Mouse (Mus musculus): ENCODE results near the gene Gm9958. TPM values are rescaled to one million over a fixed set of nuclear protein-coding genes. Genes with fewer than 3 reads are reported as not detected.
A peak's percentile ranks its signal among the peaks of the same experiment; 100 is the strongest.

Gm9958 gene
- polyA plus RNA-seq (2012), result 0.06 TPM in 1 of 2 replicates, not detected in the other

DNA sequence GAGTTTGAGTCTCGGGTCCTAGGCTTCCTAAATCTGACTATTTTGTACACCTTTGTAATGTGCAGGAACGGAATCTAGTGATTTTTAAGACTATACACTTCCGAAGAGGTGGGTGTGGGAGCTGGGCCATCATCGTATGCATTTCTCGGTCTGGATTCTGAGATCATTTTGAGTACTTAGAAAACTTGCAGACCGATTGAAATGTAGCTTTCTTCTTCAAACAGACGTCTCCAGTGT lies at the start of gene Gm9958:
Gene Gm9958 (plus strand): TSS at position 138 of the 237 bp plus-strand sequence.
- Histone ChIP-seq H3K4me1 (ENCODE audit: control insufficient read depth) (peaks cover 24% of the 10 kb centered on the region), H3K9me3 (ENCODE audit: control insufficient read depth, low read length) (no peaks in the 10 kb centered on the region)
- TF ChIP-seq TAL1 (IDR thresholded peaks at IDR 0.05; ENCODE audit: low read length) (no peak), GATA1 (IDR thresholded peaks at IDR 0.05; ENCODE audit: low read length) (no peak)

DNA sequence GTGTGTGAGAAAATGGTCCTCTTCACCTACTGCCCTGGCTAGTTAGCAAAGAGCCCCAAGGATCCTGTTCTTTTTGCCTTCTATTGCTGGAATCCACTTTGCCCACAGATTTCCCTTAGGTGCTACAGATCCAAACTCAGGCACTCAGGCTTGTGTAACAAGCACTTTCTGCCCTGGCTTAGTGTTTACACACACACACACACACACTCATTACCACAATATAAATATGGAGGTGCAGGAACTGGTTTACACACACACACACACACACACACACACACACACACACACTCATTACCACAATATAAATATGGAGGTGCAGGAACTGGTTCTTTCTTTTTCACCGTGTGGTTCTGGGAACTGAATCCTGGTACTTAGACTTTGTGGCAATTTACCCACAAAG lies 35.9 kb upstream of the Gm9958 start:
- TF ChIP-seq TAL1 (IDR thresholded peaks at IDR 0.05; ENCODE audit: low read length) (no peak), GATA1 (IDR thresholded peaks at IDR 0.05; ENCODE audit: low read length) (no peak)
- Histone ChIP-seq H3K27me3 (ENCODE audit: control insufficient read depth) (no peaks in the 10 kb centered on the region), H3K4me3 (replicated peaks) (no peak overlapping the region), H3K4me1 (ENCODE audit: control insufficient read depth) (peaks cover 2% of the 10 kb centered on the region), H3K9me3 (ENCODE audit: control insufficient read depth, low read length) (no peaks in the 10 kb centered on the region), H3K36me3 (ENCODE audit: control insufficient read depth) (no peaks in the 10 kb centered on the region; the same call in 1 of the 2 replicates)

More for the DNA sequence above, at the start of gene Gm9958:
- Histone ChIP-seq H3K36me3 (ENCODE audit: control insufficient read depth) (peaks cover 16% of the 10 kb centered on the region), H3K4me3 (replicated peaks) (peak within 1 kb of the TSS; percentile 100), H3K27me3 (ENCODE audit: control insufficient read depth) (no peaks in the 10 kb centered on the region)

DNA sequence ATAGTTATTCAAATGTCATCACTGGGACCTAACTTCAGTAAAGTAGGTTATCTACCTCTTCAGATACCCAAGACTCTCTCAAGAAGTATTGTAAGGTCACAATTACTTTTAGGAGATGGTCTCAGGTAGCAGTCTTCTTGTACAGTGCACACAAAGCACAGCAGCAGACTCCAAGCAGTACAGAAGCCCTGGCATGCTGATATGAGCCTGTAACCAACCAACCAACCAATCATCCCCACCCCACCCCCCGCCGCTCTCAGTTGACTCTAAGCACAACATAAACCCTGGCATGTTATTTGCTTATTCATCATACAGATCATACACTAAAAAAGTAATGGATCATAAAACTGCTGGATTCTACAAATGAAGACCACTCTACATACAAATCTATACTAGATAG lies 34.5 kb upstream of the Gm9958 start:
- no peaks in the 10 kb centered on the region for H3K9me3 ChIP-seq (ENCODE audit: control insufficient read depth, low read length)
- H3K4me3 ChIP-seq (replicated peaks), result no peak overlapping the region
- H3K4me1 ChIP-seq (ENCODE audit: control insufficient read depth), result peaks cover 2% of the 10 kb centered on the region
- H3K36me3 ChIP-seq (ENCODE audit: control insufficient read depth), result no peaks in the 10 kb centered on the region; the same call in 1 of the 2 replicates
- no peak for TF ChIP-seq TAL1 (IDR thresholded peaks at IDR 0.05; ENCODE audit: low read length)
- no peak for TF ChIP-seq GATA1 (IDR thresholded peaks at IDR 0.05; ENCODE audit: low read length)
- H3K27me3 ChIP-seq (ENCODE audit: control insufficient read depth), result no peaks in the 10 kb centered on the region

DNA sequence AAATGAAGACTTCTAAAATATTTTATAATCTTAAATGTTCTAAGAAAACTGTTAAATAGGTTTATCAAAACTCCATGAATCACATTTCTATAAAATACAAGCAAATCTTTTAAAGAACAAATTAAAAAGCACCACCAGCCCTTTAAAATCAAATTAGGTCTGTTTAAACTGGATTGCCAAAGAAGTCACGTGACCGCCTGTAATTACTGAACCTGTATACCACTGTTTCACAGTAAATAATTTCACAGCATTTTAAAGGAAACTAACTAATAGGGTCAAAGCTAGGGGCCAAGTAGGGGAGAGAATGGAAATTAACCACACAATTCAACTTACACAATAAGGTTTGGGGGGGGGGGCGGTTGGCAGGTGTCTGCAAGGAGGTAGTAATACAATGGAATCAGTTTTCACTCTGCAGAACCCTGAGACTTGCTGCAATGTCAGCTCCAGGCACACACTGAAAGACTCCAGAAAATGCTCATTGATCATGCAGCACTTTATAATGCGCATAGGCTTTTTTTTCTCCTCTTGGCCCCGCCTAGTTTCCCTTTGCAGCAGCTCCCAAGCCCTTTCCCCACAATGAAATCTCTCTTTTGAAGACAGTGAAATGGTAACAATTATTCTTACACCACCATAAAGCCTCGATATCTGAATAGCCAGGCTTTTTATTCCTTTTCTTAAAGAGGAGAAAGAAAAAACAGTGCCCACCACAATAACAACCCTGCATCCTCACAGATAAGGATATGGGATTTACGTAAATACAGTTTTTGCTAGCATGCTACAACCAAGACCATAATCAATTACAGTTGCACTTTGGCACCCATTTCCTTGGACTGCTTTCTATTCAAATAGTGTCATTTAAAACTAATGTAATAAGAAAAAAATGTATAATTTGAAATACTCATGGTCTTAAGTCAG lies 28.6 kb upstream of the Gm9958 start:
- no peaks in the 10 kb centered on the region for H3K9me3 ChIP-seq (ENCODE audit: control insufficient read depth, low read length)
- no peak overlapping the region for H3K4me3 ChIP-seq (replicated peaks)
- no peaks in the 10 kb centered on the region; the same call in none of the 2 replicates for H3K36me3 ChIP-seq (ENCODE audit: control insufficient read depth)
- TF ChIP-seq GATA1 (IDR thresholded peaks at IDR 0.05; ENCODE audit: low read length), result no peak
- no peak for TF ChIP-seq TAL1 (IDR thresholded peaks at IDR 0.05; ENCODE audit: low read length)
- H3K4me1 ChIP-seq (ENCODE audit: control insufficient read depth), result peaks cover 25% of the 10 kb centered on the region
- H3K27me3 ChIP-seq (ENCODE audit: control insufficient read depth), result no peaks in the 10 kb centered on the region

DNA sequence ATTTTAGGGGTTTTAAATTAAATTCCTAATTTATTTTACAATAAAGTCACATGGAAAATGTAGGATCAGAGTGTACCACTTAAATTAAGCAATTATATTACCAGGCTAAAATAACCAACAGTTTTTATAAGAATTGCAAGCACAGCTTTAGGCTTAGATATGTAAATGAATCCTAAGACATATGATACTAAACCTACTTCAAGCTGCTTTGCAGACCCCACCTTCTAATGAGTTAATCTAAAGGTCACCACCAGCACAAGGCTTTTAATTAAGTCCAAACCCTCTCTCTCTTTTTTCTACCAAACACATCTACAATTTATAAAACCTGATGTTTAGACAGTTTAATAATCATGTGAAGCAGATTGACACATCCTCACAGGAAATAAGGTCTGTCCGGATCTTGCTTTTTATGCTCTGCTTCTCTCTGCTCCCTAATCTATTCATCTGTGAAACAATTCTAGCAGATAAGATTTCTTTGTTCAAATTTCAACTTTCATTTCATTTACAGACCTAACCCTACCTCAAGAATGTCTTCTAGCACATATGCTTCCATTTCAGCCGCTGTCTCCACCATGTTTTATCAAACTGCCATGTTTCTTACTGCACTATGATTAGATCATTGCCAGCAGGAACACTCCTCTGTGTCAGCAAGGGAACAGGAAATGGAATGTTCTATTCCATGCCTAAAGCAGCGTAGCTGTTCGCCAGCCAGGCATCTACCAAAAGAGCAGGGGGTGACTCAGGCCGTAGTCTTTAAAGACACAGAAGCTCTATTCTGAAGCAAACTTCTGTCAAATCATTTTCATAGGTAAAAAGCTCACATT lies 27.7 kb upstream of the Gm9958 start:
- TF ChIP-seq TAL1 (IDR thresholded peaks at IDR 0.05; ENCODE audit: low read length) (no peak), GATA1 (IDR thresholded peaks at IDR 0.05; ENCODE audit: low read length) (no peak)
- Histone ChIP-seq H3K36me3 (ENCODE audit: control insufficient read depth) (no peaks in the 10 kb centered on the region; the same call in none of the 2 replicates), H3K4me3 (replicated peaks) (peak overlapping the region; percentile 33)

DNA sequence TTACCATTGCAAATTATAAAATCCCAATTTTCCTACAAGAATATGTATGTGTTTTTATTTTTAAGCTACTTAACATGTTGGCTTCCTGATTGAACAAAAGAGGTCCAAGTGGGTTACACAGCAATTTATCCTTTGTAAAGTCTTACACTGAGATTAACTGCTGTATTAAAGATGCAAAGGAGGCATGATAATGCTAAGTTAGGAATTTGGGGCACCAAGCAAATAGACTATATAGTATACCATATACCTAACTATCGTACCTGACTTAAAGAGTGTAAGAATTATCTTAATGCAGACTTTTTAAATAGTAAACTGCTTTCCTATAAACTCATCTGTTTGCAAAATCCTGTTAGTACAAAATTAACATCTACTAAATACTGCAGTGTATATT lies 27.1 kb upstream of the Gm9958 start:
- no peak overlapping the region for H3K4me3 ChIP-seq (replicated peaks)
- H3K27me3 ChIP-seq (ENCODE audit: control insufficient read depth), result no peaks in the 10 kb centered on the region
- TF ChIP-seq TAL1 (IDR thresholded peaks at IDR 0.05; ENCODE audit: low read length), result no peak
- no peak for TF ChIP-seq GATA1 (IDR thresholded peaks at IDR 0.05; ENCODE audit: low read length)
- no peaks in the 10 kb centered on the region; the same call in none of the 2 replicates for H3K36me3 ChIP-seq (ENCODE audit: control insufficient read depth)
- H3K4me1 ChIP-seq (ENCODE audit: control insufficient read depth), result peaks cover 25% of the 10 kb centered on the region
- H3K9me3 ChIP-seq (ENCODE audit: control insufficient read depth, low read length), result no peaks in the 10 kb centered on the region

More for the DNA sequence above, 27.7 kb upstream of the Gm9958 start:
- Histone ChIP-seq H3K27me3 (ENCODE audit: control insufficient read depth) (no peaks in the 10 kb centered on the region), H3K4me1 (ENCODE audit: control insufficient read depth) (peaks cover 25% of the 10 kb centered on the region), H3K9me3 (ENCODE audit: control insufficient read depth, low read length) (no peaks in the 10 kb centered on the region)

DNA sequence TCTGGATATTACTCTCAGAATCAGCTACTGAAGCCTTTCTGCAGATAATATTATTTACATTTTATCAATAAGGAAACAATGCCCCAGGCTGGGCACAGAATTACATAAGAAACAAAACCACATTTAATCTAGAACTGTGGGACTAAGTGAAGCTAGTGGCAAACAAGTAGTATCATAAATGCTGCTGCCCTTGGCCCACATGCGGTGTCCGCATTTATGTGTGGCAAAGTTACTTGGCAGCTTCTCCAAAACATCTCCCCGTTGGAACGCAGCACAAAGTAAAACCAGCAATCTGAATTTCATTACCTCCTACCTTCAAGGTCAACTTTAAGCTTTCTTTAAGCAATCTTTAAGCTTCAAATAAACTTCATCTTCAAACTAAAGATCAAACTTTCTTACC lies 26.2 kb upstream of the Gm9958 start:
- peaks cover 25% of the 10 kb centered on the region for H3K4me1 ChIP-seq (ENCODE audit: control insufficient read depth)
- no peak for TF ChIP-seq GATA1 (IDR thresholded peaks at IDR 0.05; ENCODE audit: low read length)
- no peak for TF ChIP-seq TAL1 (IDR thresholded peaks at IDR 0.05; ENCODE audit: low read length)
- no peaks in the 10 kb centered on the region for H3K9me3 ChIP-seq (ENCODE audit: control insufficient read depth, low read length)
- peaks cover 1% of the 10 kb centered on the region for H3K36me3 ChIP-seq (ENCODE audit: control insufficient read depth)
- no peaks in the 10 kb centered on the region for H3K27me3 ChIP-seq (ENCODE audit: control insufficient read depth)
- no peak overlapping the region for H3K4me3 ChIP-seq (replicated peaks)

DNA sequence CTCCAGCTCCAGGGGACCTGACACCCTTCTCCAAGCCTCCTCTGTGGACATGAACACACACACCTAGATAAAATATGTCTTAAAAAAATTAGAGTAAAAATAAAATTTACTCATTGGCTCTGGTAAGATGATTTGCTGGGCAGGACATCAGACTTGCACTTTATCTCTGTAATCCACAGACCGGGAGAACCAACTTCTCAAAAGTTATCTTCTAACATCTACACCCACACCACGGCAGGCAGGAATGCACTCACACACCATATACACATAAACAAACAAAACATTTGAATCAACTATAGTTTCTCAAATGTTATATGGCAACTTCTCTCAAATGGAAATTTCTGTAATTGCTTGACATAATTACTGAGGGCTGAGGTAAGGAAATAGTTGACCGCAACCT lies 20.1 kb upstream of the Gm9958 start:
- Histone ChIP-seq H3K9me3 (ENCODE audit: control insufficient read depth, low read length) (no peaks in the 10 kb centered on the region), H3K4me1 (ENCODE audit: control insufficient read depth) (peaks cover 19% of the 10 kb centered on the region), H3K4me3 (replicated peaks) (no peak overlapping the region), H3K36me3 (ENCODE audit: control insufficient read depth) (peaks cover 14% of the 10 kb centered on the region), H3K27me3 (ENCODE audit: control insufficient read depth) (no peaks in the 10 kb centered on the region)
- no peak for TF ChIP-seq TAL1 (IDR thresholded peaks at IDR 0.05; ENCODE audit: low read length)
- no peak for TF ChIP-seq GATA1 (IDR thresholded peaks at IDR 0.05; ENCODE audit: low read length)
